Mouse (Mus musculus) megakaryocyte-erythroid progenitor cell, adult 5 weeks (primary cell): ENCODE data around the gene Mepe. TPM values are rescaled to one million over a fixed set of nuclear protein-coding genes. Genes with fewer than 3 reads are reported as not detected.

Experiments
- polyA plus RNA-seq: library from polyadenylated mRNA; stranded (reverse); fragments of >175 nt; gene quantifications from 2 replicates; pipeline ENCODE4 v1.2.3, GENCODE M21; 2012

The Mepe gene
- polyA plus RNA-seq = not detected in 2 replicates

GRCm38 (mm10) chr5:104325029-104325428 is at the start of gene Mepe:
TSS of gene Mepe (plus strand) at chr5:104325329.

GRCm38 (mm10) chr5:104298994-104299393 is 26.1 kb upstream of the Mepe start, which contains the start of gene Ibsp:
TSS of gene Ibsp (plus strand) at chr5:104299171.

Other genes with a start within 250 kb of the Mepe start
- not detected in 2 replicates for gene Gm17660, start 247.7 kb upstream of the Mepe start, polyA plus RNA-seq
- gene Sparcl1, start 211.6 kb upstream of the Mepe start, polyA plus RNA-seq = not detected in 2 replicates
- not detected in 2 replicates for gene Dspp, start 154.6 kb upstream of the Mepe start, polyA plus RNA-seq
- gene Dmp1, start 122.7 kb upstream of the Mepe start, polyA plus RNA-seq = 0.03 TPM in 1 of 2 replicates, not detected in the other
- 0.08 and 0.18 TPM in 2 replicates for gene Ibsp, start 26.2 kb upstream of the Mepe start, polyA plus RNA-seq
- 0.63 and 1.1 TPM in 2 replicates for gene Spp1, start 109.8 kb downstream of the Mepe start, polyA plus RNA-seq
- 1.4 and 2.3 TPM in 2 replicates for gene Pkd2, start 134.1 kb downstream of the Mepe start, polyA plus RNA-seq
- gene BC005561, start 183.0 kb downstream of the Mepe start, polyA plus RNA-seq = 1.5 TPM in 2 replicates